Mouse (Mus musculus) gastrocnemius, postnatal 10 days (tissue): ENCODE measurements around the gene Dgke. TPM values are rescaled to one million over a fixed set of nuclear protein-coding genes. Genes with fewer than 3 reads are reported as not detected.
"Not testable (repeated sequence)": the region's sequence is repeated elsewhere in the genome, so short reads cannot be mapped to it uniquely, and the experiment has no call there.

Source experiments
- DNase-seq: peaks from one replicate; pipeline ENCODE4 v3.0.0; 2021; ENCODE audit warnings: mixed read lengths
- long read RNA-seq, 2 experiments: library from polyadenylated mRNA; stranded (forward); transcript quantifications; one replicate each; pipeline ENCODE4 v2.0.0; 2021
- total RNA-seq, 2 experiments: library from RNA; stranded (reverse); gene quantifications; 2 replicates each; pipeline ENCODE4 v1.2.3; 2021

Dgke gene
- 1 to 10 TPM; 4.5 to 5.4 TPM for total RNA-seq
- long read RNA-seq, experiment 1, full-length matches to known transcripts = 3 of 3 reads
- long read RNA-seq, experiment 1, partial matches to known transcripts = 0 of 3 reads
- long read RNA-seq, experiment 1, other reads (novel, unspliced or antisense) = 0 of 3 reads
- long read RNA-seq, experiment 2, full-length matches to known transcripts = 3 of 6 reads
- long read RNA-seq, experiment 2, partial matches to known transcripts = 0 of 6 reads
- long read RNA-seq, experiment 2, other reads (novel, unspliced or antisense) = 3 of 6 reads

DNA sequence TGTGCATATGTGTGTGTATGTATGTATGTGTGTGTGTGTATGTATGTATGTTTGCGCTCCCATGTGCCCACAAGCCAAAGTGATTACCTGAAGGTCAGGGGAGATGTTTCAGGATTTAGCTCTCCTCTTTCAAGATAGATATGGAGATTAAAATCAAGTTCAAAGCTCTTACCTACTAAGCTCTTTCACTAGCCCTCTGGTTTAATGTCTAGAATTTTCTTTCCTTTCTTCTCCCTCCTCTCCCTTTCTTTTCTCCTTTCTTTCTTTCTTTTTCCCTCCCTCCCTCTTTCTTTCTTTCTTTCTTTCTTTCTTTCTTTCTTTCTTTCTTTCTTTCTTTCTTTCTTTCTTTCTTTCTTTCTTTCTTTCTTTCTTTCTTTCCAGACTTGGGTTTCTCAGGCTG lies at the start of gene Dgke:
Gene Dgke (minus strand): TSS at position 101 of the 400 bp plus-strand sequence.
- no peak for DNase-seq

DNA sequence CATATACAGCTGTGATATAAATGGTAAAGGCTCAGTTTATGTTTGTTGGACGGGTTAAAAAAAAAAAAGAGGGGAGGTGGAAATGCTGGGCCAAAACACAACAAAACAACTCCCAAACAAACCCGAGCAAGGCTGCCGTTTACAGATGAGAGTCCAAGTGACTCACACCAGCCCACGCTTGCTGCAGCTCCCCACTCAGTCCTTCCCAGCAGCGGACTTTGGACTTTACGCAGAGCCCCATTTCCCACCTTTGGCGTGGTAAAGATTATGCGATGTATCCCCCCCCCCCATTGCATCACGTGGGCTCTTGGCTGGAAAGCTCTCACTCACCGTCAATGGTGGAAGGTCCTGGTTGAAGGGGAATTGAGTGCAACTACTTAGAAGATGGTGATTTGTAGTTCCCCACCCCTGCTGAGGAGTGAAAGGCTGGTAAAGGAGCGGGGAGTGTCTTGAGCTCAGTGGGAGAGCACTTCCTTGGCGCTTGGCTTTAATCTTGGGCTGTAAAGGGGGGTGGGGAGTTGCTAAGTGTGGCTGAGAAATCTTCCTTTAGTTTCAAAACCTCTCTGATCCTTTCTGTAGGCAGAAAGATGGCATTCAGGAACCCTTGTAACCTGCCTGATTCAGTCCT lies 40.6 kb upstream of the Dgke start:
- no peak for DNase-seq

GRCm38 (mm10) chr11:89105823-89106222 lies 39.2 kb upstream of the Dgke start:
- DNase-seq = no peak

DNA sequence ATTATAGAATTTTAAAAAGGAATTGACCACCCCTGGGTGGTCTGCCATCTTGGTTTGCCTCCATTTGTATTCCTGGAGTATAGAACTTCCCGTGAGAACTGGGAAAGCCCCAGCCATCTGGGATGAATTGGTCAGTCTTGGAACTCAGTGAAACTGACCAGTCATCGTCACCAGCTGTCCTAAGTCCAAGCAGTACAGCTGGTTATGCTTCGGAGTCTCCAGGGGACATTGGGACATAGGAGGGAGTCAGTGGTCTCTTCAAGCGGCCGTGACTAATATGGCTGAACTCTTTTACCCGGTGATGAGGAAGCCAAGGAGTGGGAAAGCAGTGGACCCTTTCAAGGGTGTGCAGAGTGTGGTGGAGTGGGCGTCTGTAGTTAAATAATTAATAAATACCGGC lies 38.6 kb upstream of the Dgke start:
- no peak for DNase-seq

GRCm38 (mm10) chr11:89103166-89103565 lies 36.5 kb upstream of the Dgke start:
- DNase-seq = peak; percentile 34

- DNase-seq = peak; percentile 46
These were observed 34.2 kb upstream of the Dgke start for GRCm38 (mm10) chr11:89100826-89101321.

- peak; percentile 89 for DNase-seq
These were observed 33.8 kb upstream of the Dgke start for GRCm38 (mm10) chr11:89100403-89100802.

DNA sequence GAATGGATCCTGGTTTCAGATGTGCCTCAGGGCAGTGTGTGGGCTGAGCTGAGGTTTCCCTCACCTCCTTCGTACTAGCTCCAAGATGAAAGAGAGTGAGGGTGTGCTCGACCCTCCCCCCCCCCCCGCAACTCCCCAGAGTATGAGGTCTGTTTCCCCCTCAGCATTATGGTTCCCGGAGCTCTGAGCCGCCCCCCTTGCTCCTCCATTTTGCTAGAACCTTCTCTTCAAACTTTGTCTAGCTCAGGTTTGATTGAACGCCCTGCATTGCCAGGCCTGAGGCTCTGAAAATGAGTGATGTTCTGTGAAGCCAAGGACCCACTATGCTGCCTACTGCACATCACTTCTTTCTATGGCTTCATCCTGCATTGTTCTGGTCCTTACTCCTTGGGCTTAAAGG lies 32.3 kb upstream of the Dgke start:
- DNase-seq = no peak

GRCm38 (mm10) chr11:89098083-89098835 lies 31.6 kb upstream of the Dgke start:
- no peak for DNase-seq

DNA sequence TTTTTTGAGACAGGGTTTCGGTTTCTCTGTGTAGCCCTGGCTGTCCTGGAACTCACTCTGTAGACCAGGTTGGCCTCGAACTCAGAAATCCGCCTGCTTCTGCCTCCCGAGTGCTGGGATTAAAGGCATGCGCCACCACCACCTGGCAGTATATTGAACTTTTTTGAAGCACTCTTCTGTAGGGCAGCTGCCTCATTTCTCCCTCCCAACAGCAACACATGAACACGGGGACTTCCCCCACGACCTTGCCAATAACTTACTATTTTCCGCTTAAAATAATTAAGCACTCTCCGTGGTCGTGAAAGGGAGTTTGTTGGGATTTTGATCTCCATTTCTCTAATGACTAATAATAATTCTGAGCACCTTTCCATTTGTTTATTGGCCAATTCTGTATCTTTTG lies 30.6 kb upstream of the Dgke start:
- DNase-seq = not testable (repeated sequence)

DNA sequence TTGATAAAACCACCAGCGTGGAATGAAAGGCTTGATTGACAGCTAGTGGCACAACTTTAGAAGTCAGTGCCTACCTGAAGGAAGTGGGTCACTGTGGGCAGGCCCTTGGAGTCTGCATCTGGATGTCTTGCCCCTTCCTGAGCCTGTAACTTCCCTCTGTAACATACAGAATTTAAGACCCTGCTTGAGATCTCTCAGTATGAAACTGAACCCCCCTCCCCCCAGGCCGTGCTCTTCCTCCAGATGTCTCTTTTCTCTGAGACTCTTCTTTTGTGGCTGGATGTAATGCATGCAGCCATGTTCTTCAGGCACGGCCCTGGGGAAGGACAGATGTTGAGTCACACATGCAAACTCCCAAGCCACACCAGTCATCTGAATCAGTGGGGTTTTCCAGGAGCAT lies 28.7 kb upstream of the Dgke start:
- no peak for DNase-seq

- DNase-seq = peak; percentile 28
These were observed 26.1 kb upstream of the Dgke start for GRCm38 (mm10) chr11:89092714-89093113.

DNA sequence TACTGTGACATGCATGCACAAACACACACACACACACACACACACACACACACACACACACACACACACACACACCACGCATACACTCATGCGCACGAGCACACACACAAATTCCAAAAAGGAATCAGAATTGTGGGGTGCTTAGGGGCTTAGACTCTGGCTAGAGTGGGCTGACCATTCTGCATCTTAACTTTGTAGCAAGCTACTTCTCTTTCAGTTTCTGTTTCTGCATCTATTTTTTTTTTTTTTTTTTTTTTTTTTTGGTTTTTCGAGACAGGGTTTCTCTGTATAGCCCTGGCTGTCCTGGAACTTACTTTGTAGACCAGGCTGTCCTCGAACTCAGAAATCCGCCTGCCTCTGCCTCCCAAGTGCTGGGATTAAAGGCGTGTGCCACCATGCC lies 23.7 kb upstream of the Dgke start:
- not testable (repeated sequence) for DNase-seq

DNA sequence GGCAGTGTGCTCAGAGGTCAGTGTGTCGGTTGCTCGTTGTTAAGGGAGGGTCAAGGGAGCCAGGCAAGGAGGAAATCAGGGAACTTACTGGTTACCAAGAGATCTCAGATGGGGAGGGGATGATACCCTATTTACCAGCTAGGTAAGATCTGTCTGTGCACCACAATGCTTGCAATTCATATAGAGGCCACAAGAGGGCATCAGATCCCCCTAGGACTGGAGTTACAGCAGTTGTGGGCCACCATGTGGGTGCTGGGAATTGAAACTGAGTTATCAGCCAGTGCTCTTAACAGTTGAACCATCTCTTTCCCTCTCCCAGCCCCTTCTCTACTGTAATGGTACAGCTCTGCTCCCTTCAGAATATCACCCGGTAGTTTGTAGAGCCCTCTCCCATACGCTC lies 22.1 kb upstream of the Dgke start:
- no peak for DNase-seq

- DNase-seq = no peak
These were observed 19.7 kb upstream of the Dgke start for GRCm38 (mm10) chr11:89086208-89086809.

- peak; percentile 39 for DNase-seq
These were observed 18.0 kb upstream of the Dgke start for GRCm38 (mm10) chr11:89084601-89085000.

- not testable (repeated sequence) for DNase-seq
These were observed 16.0 kb upstream of the Dgke start for GRCm38 (mm10) chr11:89082691-89083090.

GRCm38 (mm10) chr11:89081906-89082305 lies 15.3 kb upstream of the Dgke start:
- DNase-seq = not testable (repeated sequence)

- DNase-seq = no peak
These were observed 12.5 kb upstream of the Dgke start for GRCm38 (mm10) chr11:89078996-89079680.

DNA sequence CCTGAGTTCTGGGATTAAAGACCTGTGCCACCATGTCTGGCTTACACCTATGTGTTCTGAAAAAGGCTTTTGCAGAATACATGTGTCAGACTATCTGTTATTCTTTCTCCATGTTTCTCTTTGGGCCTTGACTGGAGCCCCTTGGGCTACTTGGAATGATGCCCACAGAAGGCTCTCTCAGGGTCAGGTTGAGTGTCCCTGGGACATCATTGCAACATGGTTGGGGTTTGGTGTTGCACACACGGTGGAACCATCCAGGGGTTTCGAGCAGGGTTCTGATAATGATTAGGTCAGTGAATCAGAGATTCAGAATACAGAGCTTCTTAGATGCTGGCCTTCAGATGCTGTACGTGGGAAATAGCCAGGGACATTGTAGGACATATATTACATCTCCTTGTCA lies 11.7 kb upstream of the Dgke start:
- DNase-seq = no peak

DNA sequence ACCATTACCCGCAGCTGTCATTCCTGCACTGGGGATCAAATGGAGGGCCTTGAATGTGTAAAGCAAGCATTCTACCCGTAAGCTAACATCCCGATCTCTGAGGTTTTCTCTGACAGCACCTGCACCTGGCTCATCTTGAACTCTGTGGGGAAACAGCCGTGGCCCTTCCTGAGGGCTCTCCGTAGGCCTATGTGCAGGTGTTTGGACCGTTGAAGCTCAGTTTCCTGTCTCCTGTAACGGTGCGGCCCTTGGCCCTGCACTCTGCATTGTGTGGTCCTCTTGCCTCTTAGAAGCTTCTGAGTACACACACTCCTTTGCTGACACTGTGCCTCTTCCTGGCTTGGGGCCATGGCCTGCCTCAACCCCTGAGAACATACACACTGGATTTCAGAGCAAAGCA lies 11.0 kb upstream of the Dgke start:
- DNase-seq = no peak

- no peak for DNase-seq
These were observed 9.7 kb upstream of the Dgke start for GRCm38 (mm10) chr11:89076370-89076821.
